Mouse (Mus musculus) liver, adult 2 months (tissue): ENCODE measurements around the gene Txndc9.

Experiments
- CTCF ChIP-seq: fragments of 200-500 bp; IDR thresholded peaks from 2 replicates; pipeline ENCODE4 v1.5.1; 2011; ENCODE audit warnings: low read depth, low read length, control low read depth
- POLR2A ChIP-seq: fragments of 200-500 bp; IDR thresholded peaks from 2 replicates; pipeline ENCODE4 v1.6.1; 2011; ENCODE audit warnings: low read length, control low read depth; ENCODE audit not compliant: insufficient read depth; ENCODE audit errors: extremely low read depth

DNA sequence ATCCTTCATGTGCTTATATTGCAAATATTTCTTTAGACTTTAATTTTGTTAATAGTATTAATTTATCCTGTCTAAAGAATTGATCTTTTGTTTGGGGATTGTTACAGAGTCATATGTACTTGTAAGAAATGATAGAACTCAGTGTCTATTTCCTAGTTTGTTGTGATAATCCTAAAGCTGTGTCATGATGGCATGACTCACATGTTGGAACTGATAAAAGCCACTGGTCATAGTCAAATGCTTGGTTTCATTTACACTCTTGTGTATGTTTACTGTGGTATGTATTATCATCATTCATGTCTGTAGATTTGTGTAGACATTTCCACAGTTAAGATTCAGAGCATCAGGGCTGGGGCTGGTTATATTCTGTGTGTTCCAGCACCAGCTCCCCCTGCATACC lies 14.8 kb upstream of the Txndc9 start:
- no peak for TF ChIP-seq CTCF
- no peak for TF ChIP-seq POLR2A
